Mouse (Mus musculus): ENCODE results near the gene Lrguk. TPM values are rescaled to one million over a fixed set of nuclear protein-coding genes. Genes with fewer than 3 reads are reported as not detected.

The Lrguk gene
- polyA plus RNA-seq, 1 experiment from 2014 or later: 0.91 TPM

GRCm38 (mm10) chr6:34176864-34177247 is 147.6 kb downstream of the Lrguk start, which contains the start of gene Slc35b4:
Gene Slc35b4 (minus strand): TSS chr6:34177111.
- ATAC-seq (ENCODE audit: low FRiP score, low TSS enrichment): peak; percentile 98
- Histone ChIP-seq H3K4me1 (ENCODE audit: insufficient read depth, low read length) (peaks cover 32% of the 10 kb centered on the region), H3K36me3 (ENCODE audit: insufficient read depth, low read length) (no peaks in the 10 kb centered on the region), H3K27me3 (ENCODE audit: insufficient read depth, low read length) (no peaks in the 10 kb centered on the region), H3K4me2 (replicated peaks; ENCODE audit: low read depth, low read length) (peak within 1 kb of the TSS; percentile 62), H3K9ac (replicated peaks; ENCODE audit: low read length) (peak within 1 kb of the TSS; percentile 90), H3K9me3 (ENCODE audit: low read length) (peaks cover 6% of the 10 kb centered on the region; the same call in 1 of the 2 replicates), H3K27ac (ENCODE audit: low read length) (peak within 1 kb of the TSS; percentile 92), H3K4me3 (ENCODE audit: low read length) (peak within 1 kb of the TSS; percentile 70)
- under 1% methylated on average over 29 of the region's 29 CpGs for WGBS

- no peak overlapping the region for H3K9ac ChIP-seq (replicated peaks; ENCODE audit: low read length)
- ATAC-seq (ENCODE audit: low FRiP score, low TSS enrichment): peak; percentile 50; the same call in 1 of the 2 replicates
- no peak overlapping the region for H3K4me2 ChIP-seq (replicated peaks; ENCODE audit: low read depth, low read length)
- peaks cover 13% of the 10 kb centered on the region for H3K4me1 ChIP-seq (ENCODE audit: insufficient read depth, low read length)
- WGBS: 68% methylated on average over 3 of the region's 3 CpGs
- no peaks in the 10 kb centered on the region for H3K36me3 ChIP-seq (ENCODE audit: insufficient read depth, low read length)
- H3K4me3 ChIP-seq (ENCODE audit: low read length): no peak overlapping the region
- peak overlapping the region; percentile 92 for H3K27ac ChIP-seq (ENCODE audit: low read length)
- peaks cover 6% of the 10 kb centered on the region; the same call in 1 of the 2 replicates for H3K9me3 ChIP-seq (ENCODE audit: low read length)
- H3K27me3 ChIP-seq (ENCODE audit: insufficient read depth, low read length): no peaks in the 10 kb centered on the region
Observed at GRCm38 (mm10) chr6:34179007-34179406, 149.8 kb downstream of the Lrguk start.

- 71% methylated on average over 4 of the region's 4 CpGs for WGBS
- peaks cover 13% of the 10 kb centered on the region for H3K4me1 ChIP-seq (ENCODE audit: insufficient read depth, low read length)
- no peak for ATAC-seq (ENCODE audit: low FRiP score, low TSS enrichment)
- no peak overlapping the region for H3K9ac ChIP-seq (replicated peaks; ENCODE audit: low read length)
- H3K4me3 ChIP-seq (ENCODE audit: low read length): peak overlapping the region; percentile 5; the same call in 1 of the 2 replicates
- peak overlapping the region; percentile 30; the same call in 1 of the 2 replicates for H3K4me2 ChIP-seq (replicated peaks; ENCODE audit: low read depth, low read length)
- no peaks in the 10 kb centered on the region for H3K27me3 ChIP-seq (ENCODE audit: insufficient read depth, low read length)
- no peaks in the 10 kb centered on the region for H3K36me3 ChIP-seq (ENCODE audit: insufficient read depth, low read length)
- peak overlapping the region; percentile 90 for H3K27ac ChIP-seq (ENCODE audit: low read length)
- peaks cover 6% of the 10 kb centered on the region; the same call in 1 of the 2 replicates for H3K9me3 ChIP-seq (ENCODE audit: low read length)
Observed at GRCm38 (mm10) chr6:34179911-34180310, 150.7 kb downstream of the Lrguk start.

GRCm38 (mm10) chr6:34181961-34182360 is 152.7 kb downstream of the Lrguk start:
- H3K9ac ChIP-seq (replicated peaks; ENCODE audit: low read length): no peak overlapping the region
- 0 out of 2 replicates have a peak, but pooled peaks cover 5% of the 10 kb centered on the region for H3K4me1 ChIP-seq (ENCODE audit: insufficient read depth, low read length)
- peaks cover 6% of the 10 kb centered on the region; the same call in 1 of the 2 replicates for H3K9me3 ChIP-seq (ENCODE audit: low read length)
- no peak overlapping the region for H3K4me2 ChIP-seq (replicated peaks; ENCODE audit: low read depth, low read length)
- no peak overlapping the region for H3K27ac ChIP-seq (ENCODE audit: low read length)
- no peak for ATAC-seq (ENCODE audit: low FRiP score, low TSS enrichment)
- 82% methylated on average over 3 of the region's 3 CpGs for WGBS
- H3K36me3 ChIP-seq (ENCODE audit: insufficient read depth, low read length): no peaks in the 10 kb centered on the region; the same call in 1 of the 2 replicates
- H3K4me3 ChIP-seq (ENCODE audit: low read length): no peak overlapping the region
- H3K27me3 ChIP-seq (ENCODE audit: insufficient read depth, low read length): no peaks in the 10 kb centered on the region

- no peaks in the 10 kb centered on the region for H3K27me3 ChIP-seq (ENCODE audit: insufficient read depth, low read length)
- ATAC-seq (ENCODE audit: low FRiP score, low TSS enrichment): no peak
- H3K27ac ChIP-seq (ENCODE audit: low read length): no peak overlapping the region
- H3K4me1 ChIP-seq (ENCODE audit: insufficient read depth, low read length): peaks cover 5% of the 10 kb centered on the region; the same call in 1 of the 2 replicates
- H3K4me3 ChIP-seq (ENCODE audit: low read length): no peak overlapping the region
- H3K36me3 ChIP-seq (ENCODE audit: insufficient read depth, low read length): no peaks in the 10 kb centered on the region; the same call in 1 of the 2 replicates
- H3K4me2 ChIP-seq (replicated peaks; ENCODE audit: low read depth, low read length): no peak overlapping the region
- H3K9ac ChIP-seq (replicated peaks; ENCODE audit: low read length): no peak overlapping the region
- 79% methylated on average over 3 of the region's 3 CpGs for WGBS
- H3K9me3 ChIP-seq (ENCODE audit: low read length): peaks cover 6% of the 10 kb centered on the region; the same call in 1 of the 2 replicates
Observed at GRCm38 (mm10) chr6:34183326-34183725, 154.1 kb downstream of the Lrguk start.

Other genes starting within 250 kb of the Lrguk start
- gene Slc35b4, start 147.7 kb downstream of the Lrguk start, polyA plus RNA-seq (2015; fragmentation: Nextera tagmentation; extraction: Ambion mirVana): 81.6 and 86.0 TPM in 2 replicates

All from kidney, embryonic 16.5 days (tissue).